Mouse (Mus musculus): Measurements from ENCODE around the gene Arhgap24.
"Not testable (repeated sequence)": the region's sequence is repeated elsewhere in the genome, so short reads cannot be mapped to it uniquely, and the experiment has no call there.

Gene Arhgap24

GRCm38 (mm10) chr5:102802833-102803232 is 321.6 kb downstream of the Arhgap24 start:
- DNase-seq (ENCODE audit: low spot score): no peak

GRCm38 (mm10) chr5:102803675-102804074 is 322.5 kb downstream of the Arhgap24 start:
- DNase-seq (ENCODE audit: low spot score): peak; percentile 13

GRCm38 (mm10) chr5:102807518-102807917 is 326.3 kb downstream of the Arhgap24 start:
- DNase-seq (ENCODE audit: low spot score): no peak

- peak; percentile 21 for DNase-seq (ENCODE audit: low spot score)
Observed at GRCm38 (mm10) chr5:102810366-102810957, 329.3 kb downstream of the Arhgap24 start.

GRCm38 (mm10) chr5:102813271-102813670 is 332.1 kb downstream of the Arhgap24 start:
- peak; percentile 10 for DNase-seq (ENCODE audit: low spot score)

- DNase-seq (ENCODE audit: low spot score): no peak
Observed at GRCm38 (mm10) chr5:102817641-102818040, 336.4 kb downstream of the Arhgap24 start.

- DNase-seq (ENCODE audit: low spot score): no peak
Observed at GRCm38 (mm10) chr5:102825538-102825937, 344.3 kb downstream of the Arhgap24 start.

- DNase-seq (ENCODE audit: low spot score): no peak
Observed at GRCm38 (mm10) chr5:102839071-102839470, 357.9 kb downstream of the Arhgap24 start.

GRCm38 (mm10) chr5:102843934-102844709 is 362.9 kb downstream of the Arhgap24 start:
- peak; percentile 31 for DNase-seq (ENCODE audit: low spot score)

- DNase-seq (ENCODE audit: low spot score): peak; percentile 83
Observed at GRCm38 (mm10) chr5:102844731-102845598, 363.8 kb downstream of the Arhgap24 start.

- no peak for DNase-seq (ENCODE audit: low spot score)
Observed at GRCm38 (mm10) chr5:102845800-102846199, 364.6 kb downstream of the Arhgap24 start.

GRCm38 (mm10) chr5:102847859-102848258 is 366.7 kb downstream of the Arhgap24 start:
- DNase-seq (ENCODE audit: low spot score): no peak

- no peak for DNase-seq (ENCODE audit: low spot score)
Observed at GRCm38 (mm10) chr5:102851761-102852160, 370.6 kb downstream of the Arhgap24 start.

GRCm38 (mm10) chr5:102853750-102854149 is 372.6 kb downstream of the Arhgap24 start:
- DNase-seq (ENCODE audit: low spot score): no peak

- peak; percentile 72 for DNase-seq (ENCODE audit: low spot score)
Observed at GRCm38 (mm10) chr5:102855805-102856204, 374.6 kb downstream of the Arhgap24 start.

- DNase-seq (ENCODE audit: low spot score): no peak
Observed at GRCm38 (mm10) chr5:102858047-102858446, 376.9 kb downstream of the Arhgap24 start.

GRCm38 (mm10) chr5:102859749-102860148 is 378.6 kb downstream of the Arhgap24 start:
- DNase-seq (ENCODE audit: low spot score): no peak

GRCm38 (mm10) chr5:102868196-102868595 is 387.0 kb downstream of the Arhgap24 start:
- DNase-seq (ENCODE audit: low spot score): peak; percentile 14

GRCm38 (mm10) chr5:102872996-102873395 is 391.8 kb downstream of the Arhgap24 start:
- DNase-seq (ENCODE audit: low spot score): not testable (repeated sequence)

- DNase-seq (ENCODE audit: low spot score): peak; percentile 89
Observed at GRCm38 (mm10) chr5:102874605-102875298, 393.6 kb downstream of the Arhgap24 start.

GRCm38 (mm10) chr5:102875628-102876027 is 394.4 kb downstream of the Arhgap24 start:
- DNase-seq (ENCODE audit: low spot score): no peak
